Mouse (Mus musculus) liver, adult 2 months (tissue): ENCODE measurements around the gene Npas2. TPM values are rescaled to one million over a fixed set of nuclear protein-coding genes. Genes with fewer than 3 reads are reported as not detected.

Experiments used
- DNase-seq: peaks from one replicate; pipeline ENCODE4 v3.0.0-alpha.2; 2011; ENCODE audit warnings: low read depth, low spot score; ENCODE audit errors: extremely low read depth
- H3K27ac ChIP-seq: fragments of 200-500 bp; replicated peaks from 2 replicates; pipeline ENCODE4 v1.5.1; 2012; ENCODE audit warnings: low read depth, mild to moderate bottlenecking, control low read depth, inconsistent platforms, low read length; ENCODE audit not compliant: insufficient read depth
- H3K27me3 ChIP-seq: fragments of 200-500 bp; 2 replicates; pipeline ENCODE4 v1.6.1; 2012; ENCODE audit warnings: mild to moderate bottlenecking, moderate library complexity, low read length, inconsistent platforms; ENCODE audit not compliant: control insufficient read depth, insufficient read depth
- H3K36me3 ChIP-seq: fragments of 200-500 bp; 2 replicates; pipeline ENCODE4 v1.6.1; 2012; ENCODE audit warnings: low read length, inconsistent platforms; ENCODE audit not compliant: control insufficient read depth, insufficient read depth
- H3K4me1 ChIP-seq: fragments of 200-500 bp; 2 replicates; pipeline ENCODE4 v1.6.1; 2011; ENCODE audit warnings: low read length; ENCODE audit not compliant: control insufficient read depth, insufficient read depth
- H3K4me3 ChIP-seq: fragments of 200-500 bp; 2 replicates; pipeline ENCODE4 v1.5.1; 2011; ENCODE audit warnings: low read depth, mild to moderate bottlenecking, control low read depth, low read length, moderate library complexity; ENCODE audit not compliant: insufficient read depth
- H3K79me2 ChIP-seq: fragments of 200-500 bp; 2 replicates; pipeline ENCODE4 v1.6.1; 2012; ENCODE audit warnings: inconsistent platforms, mild to moderate bottlenecking, low read length, moderate library complexity; ENCODE audit not compliant: control insufficient read depth, insufficient read depth
- H3K9ac ChIP-seq: fragments of 200-500 bp; 2 replicates; pipeline ENCODE4 v1.6.1; 2012; ENCODE audit warnings: low read depth, mild to moderate bottlenecking, control low read depth, inconsistent platforms, low read length
- CTCF ChIP-seq: fragments of 200-500 bp; IDR thresholded peaks from 2 replicates; pipeline ENCODE4 v1.5.1; 2011; ENCODE audit warnings: low read depth, low read length, control low read depth
- POLR2A ChIP-seq: fragments of 200-500 bp; IDR thresholded peaks from 2 replicates; pipeline ENCODE4 v1.6.1; 2011; ENCODE audit warnings: low read length, control low read depth; ENCODE audit not compliant: insufficient read depth; ENCODE audit errors: extremely low read depth
- WGBS: fragments of 180-500 bp; shearing (Covaris S2); methylation state at CpG from one replicate; pipeline ENCODE4 v1.1.7; 2018; 5-methylcytosine and 5-hydroxymethylcytosine counted together
- polyA plus RNA-seq: library from polyadenylated mRNA; depleted of rRNA; stranded (reverse); fragments of >200 nt; gene quantifications from 2 replicates; pipeline ENCODE4 v1.2.3, GENCODE M21; 2012
- total RNA-seq: library from RNA; depleted of rRNA; stranded (reverse); fragments of >200 nt; gene quantifications from 2 replicates; pipeline ENCODE4 v1.2.3, GENCODE M21; 2014

Gene Npas2
- total and polyA plus RNA-seq, 2 experiments, result 3.7 TPM; not detected in 1

GRCm38 (mm10) chr1:39387497-39387896 lies 194.0 kb downstream of the Npas2 start:
- no peak for TF ChIP-seq POLR2A
- no peak for TF ChIP-seq CTCF
- no peak overlapping the region for H3K9ac ChIP-seq
- no peak overlapping the region for H3K4me3 ChIP-seq
- H3K27ac ChIP-seq, result no peak overlapping the region
- H3K36me3 ChIP-seq, result peaks cover 24% of the 10 kb centered on the region; the same call in 1 of the 2 replicates
- no peaks in the 10 kb centered on the region for H3K79me2 ChIP-seq
- H3K4me1 ChIP-seq, result no peaks in the 10 kb centered on the region
- H3K27me3 ChIP-seq, result no peaks in the 10 kb centered on the region
- WGBS, result 80% methylated on average over 4 of the region's 4 CpGs
- no peak for DNase-seq

- Histone ChIP-seq H3K36me3 (peaks cover 25% of the 10 kb centered on the region; the same call in 1 of the 2 replicates), H3K27me3 (no peaks in the 10 kb centered on the region), H3K79me2 (no peaks in the 10 kb centered on the region), H3K4me1 (no peaks in the 10 kb centered on the region), H3K4me3 (no peak overlapping the region), H3K27ac (no peak overlapping the region), H3K9ac (no peak overlapping the region)
- no peak for DNase-seq
- 98% methylated on average over 2 of the region's 2 CpGs for WGBS
- TF ChIP-seq CTCF (no peak), POLR2A (no peak)
Measured at GRCm38 (mm10) chr1:39388163-39388562, 194.6 kb downstream of the Npas2 start.

GRCm38 (mm10) chr1:39389338-39389737 lies 195.8 kb downstream of the Npas2 start:
- no peak for DNase-seq
- no peaks in the 10 kb centered on the region for H3K4me1 ChIP-seq
- no peak overlapping the region for H3K9ac ChIP-seq
- WGBS, result 92% methylated on average over 11 of the region's 11 CpGs
- H3K27ac ChIP-seq, result no peak overlapping the region
- no peaks in the 10 kb centered on the region for H3K79me2 ChIP-seq
- H3K36me3 ChIP-seq, result peaks cover 26% of the 10 kb centered on the region; the same call in 1 of the 2 replicates
- TF ChIP-seq POLR2A (no peak), CTCF (no peak)
- H3K4me3 ChIP-seq, result no peak overlapping the region
- no peaks in the 10 kb centered on the region for H3K27me3 ChIP-seq

GRCm38 (mm10) chr1:39391652-39392051 lies 198.1 kb downstream of the Npas2 start:
- Histone ChIP-seq H3K27me3 (no peaks in the 10 kb centered on the region), H3K79me2 (no peaks in the 10 kb centered on the region), H3K36me3 (peaks cover 21% of the 10 kb centered on the region; the same call in 1 of the 2 replicates), H3K27ac (no peak overlapping the region), H3K4me3 (no peak overlapping the region), H3K4me1 (no peaks in the 10 kb centered on the region), H3K9ac (no peak overlapping the region)
- no peak for TF ChIP-seq POLR2A
- no peak for TF ChIP-seq CTCF
- WGBS, result 94% methylated on average over 6 of the region's 6 CpGs
- no peak for DNase-seq

- H3K4me3 ChIP-seq, result no peak overlapping the region
- no peaks in the 10 kb centered on the region for H3K27me3 ChIP-seq
- 78% methylated on average over 3 of the region's 3 CpGs for WGBS
- H3K4me1 ChIP-seq, result no peaks in the 10 kb centered on the region
- H3K9ac ChIP-seq, result no peak overlapping the region
- DNase-seq, result peak; percentile 33
- H3K27ac ChIP-seq, result no peak overlapping the region
- peaks cover 21% of the 10 kb centered on the region; the same call in 1 of the 2 replicates for H3K36me3 ChIP-seq
- H3K79me2 ChIP-seq, result no peaks in the 10 kb centered on the region
- TF ChIP-seq CTCF, result peak; percentile 99
- TF ChIP-seq POLR2A, result no peak
Measured at GRCm38 (mm10) chr1:39392189-39392588, 198.7 kb downstream of the Npas2 start.

GRCm38 (mm10) chr1:39393217-39393867 lies 199.8 kb downstream of the Npas2 start:
- TF ChIP-seq POLR2A (no peak), CTCF (no peak)
- Histone ChIP-seq H3K9ac (no peak overlapping the region), H3K79me2 (no peaks in the 10 kb centered on the region), H3K36me3 (peaks cover 23% of the 10 kb centered on the region; the same call in 1 of the 2 replicates), H3K4me3 (no peak overlapping the region), H3K4me1 (no peaks in the 10 kb centered on the region), H3K27ac (no peak overlapping the region), H3K27me3 (no peaks in the 10 kb centered on the region)
- WGBS, result 87% methylated on average over 8 of the region's 8 CpGs
- DNase-seq, result no peak
